Mouse (Mus musculus): Measurements from ENCODE around the gene Aar2. TPM values are rescaled to one million over a fixed set of nuclear protein-coding genes. Genes with fewer than 3 reads are reported as not detected.

Aar2 gene
- polyA plus RNA-seq (2015; fragmentation: Nextera tagmentation; extraction: Ambion mirVana) = 35.0 and 37.3 TPM in 2 replicates

DNA sequence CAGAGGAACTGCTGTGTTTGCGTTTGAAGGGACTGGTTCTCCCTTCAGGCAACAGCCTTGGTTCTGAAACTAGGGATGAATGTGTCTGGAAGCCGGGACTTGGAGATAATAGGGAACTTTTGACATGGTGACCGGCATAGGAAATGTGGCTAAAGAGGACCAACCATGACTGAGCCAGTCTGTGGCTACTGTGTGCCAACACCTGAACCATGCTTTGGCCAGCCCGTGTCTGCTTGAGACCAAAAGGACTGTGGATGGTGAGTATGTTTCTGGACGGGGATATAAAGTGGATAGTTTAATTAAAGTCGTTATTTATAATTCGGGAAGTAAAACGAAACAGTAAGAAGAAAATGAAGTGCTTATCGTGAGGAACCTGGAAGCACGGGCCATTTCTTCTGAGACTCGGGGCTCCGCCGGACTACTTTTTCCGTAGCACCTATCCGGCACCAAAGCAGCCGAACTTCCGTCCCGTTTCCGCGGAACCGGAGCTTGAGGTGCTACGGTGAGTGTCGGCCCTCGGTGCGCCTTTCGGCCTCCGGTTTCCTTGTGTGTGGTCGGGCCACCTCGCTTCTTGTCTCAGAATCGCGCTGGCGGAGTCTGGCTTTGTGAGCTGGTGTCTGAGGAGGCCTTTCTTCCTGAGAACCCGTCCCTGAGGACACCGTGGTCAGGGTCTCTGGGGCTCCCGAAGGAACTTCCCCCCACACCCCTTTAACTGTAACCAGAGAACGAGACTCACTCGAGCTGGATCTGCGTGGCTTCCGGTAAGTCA lies at the start of gene Aar2:
TSS of gene Aar2 (plus strand) at position 462 of the 769 bp plus-strand sequence.

DNA sequence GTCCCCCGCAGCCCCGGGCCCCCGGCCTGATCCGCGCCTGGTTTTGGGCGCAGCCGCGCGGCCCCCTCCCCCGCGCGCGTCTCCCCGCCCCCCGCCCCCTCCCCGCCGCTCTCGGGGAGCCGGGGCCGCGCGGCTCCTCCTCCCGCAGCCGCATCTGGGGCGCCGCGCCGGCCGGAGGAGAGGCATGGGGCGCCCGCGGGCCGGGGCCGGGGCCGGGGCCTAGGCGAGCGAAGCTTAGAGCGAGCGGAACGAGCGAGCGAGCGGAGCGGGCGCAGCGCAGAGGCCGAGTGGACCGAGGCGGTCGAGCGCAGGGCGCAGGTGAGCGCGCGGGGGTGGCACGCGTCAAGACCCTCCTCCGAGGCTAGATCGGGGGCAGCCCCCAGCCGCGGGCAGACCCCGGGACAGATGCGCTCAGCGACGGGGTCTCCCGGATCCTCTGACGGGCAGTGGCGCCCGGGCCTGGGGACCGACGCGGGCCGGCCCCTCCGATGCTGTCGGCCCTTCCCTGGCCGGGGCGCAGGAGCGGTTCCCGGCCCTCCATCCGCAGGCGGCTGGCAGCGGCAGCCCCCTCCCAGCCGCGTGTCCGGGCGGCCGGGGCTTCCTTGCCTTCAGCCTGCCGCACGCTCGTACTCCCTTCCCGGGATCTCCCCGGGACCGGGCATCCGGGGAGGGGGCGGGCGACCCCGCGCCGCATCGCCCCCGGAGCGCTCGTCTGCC lies 66.3 kb downstream of the Aar2 start, which contains the start of gene Dlgap4:
TSS of gene Dlgap4 (plus strand) at position 165 of the 717 bp plus-strand sequence.

Other genes with a start within 250 kb of the Aar2 start
- 10.0 and 10.3 TPM in 2 replicates for gene Cnbd2, start 235.3 kb upstream of the Aar2 start, polyA plus RNA-seq (2015; fragmentation: Nextera tagmentation; extraction: Ambion mirVana)
- gene Scand1, start 234.9 kb upstream of the Aar2 start, polyA plus RNA-seq (2015; fragmentation: Nextera tagmentation; extraction: Ambion mirVana) = 137 and 170 TPM in 2 replicates
- gene Epb41l1, start 126.7 kb upstream of the Aar2 start, polyA plus RNA-seq (2015; fragmentation: Nextera tagmentation; extraction: Ambion mirVana) = 13.7 and 18.7 TPM in 2 replicates
- 135 and 145 TPM in 2 replicates for gene Dlgap4, start 66.1 kb downstream of the Aar2 start, polyA plus RNA-seq (2015; fragmentation: Nextera tagmentation; extraction: Ambion mirVana)
- 45.9 and 51.4 TPM in 2 replicates for gene Myl9, start 227.8 kb downstream of the Aar2 start, polyA plus RNA-seq (2015; fragmentation: Nextera tagmentation; extraction: Ambion mirVana)

All from neural tube, postnatal 0 days (tissue).